Mouse (Mus musculus) kidney, embryonic 15.5 days (tissue): ENCODE results near the gene Gm10310. TPM values are rescaled to one million over a fixed set of nuclear protein-coding genes. Genes with fewer than 3 reads are reported as not detected.

ENCODE experiments used
- polyA plus RNA-seq: library from polyadenylated mRNA; unstranded; fragments of >200 nt; fragmentation: Nextera tagmentation; extraction: Ambion mirVana; gene quantifications from 2 replicates; pipeline ENCODE4 v1.2.1, GENCODE M21; 2015

Gene Gm10310
- polyA plus RNA-seq, 1 experiment from 2014 or later: not detected

Other genes with a start within 250 kb of the Gm10310 start
- gene Olfr806, start 243.1 kb downstream of the Gm10310 start, polyA plus RNA-seq: not detected in 2 replicates
- gene Olfr807, start 227.3 kb downstream of the Gm10310 start, polyA plus RNA-seq: not detected in 2 replicates
- not detected in 2 replicates for gene Olfr808, start 219.6 kb downstream of the Gm10310 start, polyA plus RNA-seq
- gene Olfr809, start 210.4 kb downstream of the Gm10310 start, polyA plus RNA-seq: not detected in 2 replicates
- not detected in 2 replicates for gene Olfr810, start 190.1 kb downstream of the Gm10310 start, polyA plus RNA-seq
- gene Olfr811, start 180.7 kb downstream of the Gm10310 start, polyA plus RNA-seq: not detected in 2 replicates
- gene Olfr812, start 139.0 kb downstream of the Gm10310 start, polyA plus RNA-seq: not detected in 2 replicates
- not detected in 2 replicates for gene Olfr813, start 129.7 kb downstream of the Gm10310 start, polyA plus RNA-seq
- not detected in 2 replicates for gene Olfr814, start 105.2 kb downstream of the Gm10310 start, polyA plus RNA-seq
- not detected in 2 replicates for gene Olfr815, start 79.2 kb downstream of the Gm10310 start, polyA plus RNA-seq
- not detected in 2 replicates for gene Olfr816, start 69.5 kb downstream of the Gm10310 start, polyA plus RNA-seq
- not detected in 2 replicates for gene Olfr818, start 36.0 kb downstream of the Gm10310 start, polyA plus RNA-seq
- gene Olfr819, start 17.8 kb downstream of the Gm10310 start, polyA plus RNA-seq: not detected in 2 replicates
- gene Olfr247, start 8.9 kb downstream of the Gm10310 start, polyA plus RNA-seq: not detected in 2 replicates
- gene Olfr820, start 27.6 kb upstream of the Gm10310 start, polyA plus RNA-seq: not detected in 2 replicates
- gene Olfr821, start 45.3 kb upstream of the Gm10310 start, polyA plus RNA-seq: not detected in 2 replicates
- gene Olfr822, start 86.1 kb upstream of the Gm10310 start, polyA plus RNA-seq: not detected in 2 replicates
- not detected in 2 replicates for gene Olfr823, start 130.3 kb upstream of the Gm10310 start, polyA plus RNA-seq
- not detected in 2 replicates for gene Olfr824, start 144.9 kb upstream of the Gm10310 start, polyA plus RNA-seq
- gene Olfr825, start 181.7 kb upstream of the Gm10310 start, polyA plus RNA-seq: not detected in 2 replicates
- gene Olfr826, start 199.1 kb upstream of the Gm10310 start, polyA plus RNA-seq: not detected in 2 replicates
- not detected in 2 replicates for gene Olfr827, start 229.3 kb upstream of the Gm10310 start, polyA plus RNA-seq